ENCODE assay signal across 18 mouse cellular contexts in genomic region chr3:87196637-87197036, GRCm38 (mm10). TPM values are rescaled to one million over a fixed set of nuclear protein-coding genes. Genes with fewer than 3 reads are reported as not detected.
A peak's percentile ranks its signal among the peaks of the same experiment; 100 is the strongest.
DNase-seq lines count a peak whose midpoint lies in the region; ATAC-seq lines count a peak whose summit lies in the region.
"Had no signal": no experiment of that assay in that cellular context is flagged by ENCODE, and none has a peak within 500 bp of the region (broad histone marks: within the 10 kb centered on the region; RNA-seq: fewer than 3 reads in every experiment).

No protein-coding gene starts in this region.

- H3K27me3 ChIP-seq in forebrain, embryonic 14.5 days (replicated peaks; ENCODE audit: control insufficient read depth, insufficient read depth, low read length): no peaks in the 10 kb centered on the region
- no peaks in the 10 kb centered on the region for H3K27me3 ChIP-seq in forebrain, embryonic 12.5 days
- H3K27me3 ChIP-seq in kidney, embryonic 16.5 days (ENCODE audit: insufficient read depth, low read length): no peaks in the 10 kb centered on the region
- no peaks in the 10 kb centered on the region for H3K27me3 ChIP-seq in kidney, embryonic 15.5 days
- H3K27me3 ChIP-seq in lung, embryonic 16.5 days (ENCODE audit: control insufficient read depth, insufficient read depth, low read depth, low read length): no peaks in the 10 kb centered on the region
- H3K27me3 ChIP-seq: embryonic facial prominence, embryonic 15.5 days had no signal

- H3K9me3 ChIP-seq in forebrain, embryonic 14.5 days (replicated peaks; ENCODE audit: control insufficient read depth, low read length): no peaks in the 10 kb centered on the region
- H3K9me3 ChIP-seq in forebrain, embryonic 12.5 days: no peaks in the 10 kb centered on the region
- no peaks in the 10 kb centered on the region for H3K9me3 ChIP-seq in kidney, embryonic 16.5 days (ENCODE audit: low read length)
- H3K9me3 ChIP-seq in kidney, embryonic 15.5 days (replicated peaks): no peaks in the 10 kb centered on the region
- H3K9me3 ChIP-seq in lung, embryonic 16.5 days (ENCODE audit: control insufficient read depth, low read length): no peaks in the 10 kb centered on the region
- H3K9me3 ChIP-seq: embryonic facial prominence, embryonic 15.5 days; limb, embryonic 10.5 days had no signal

- WGBS in forebrain, embryonic 14.5 days: 34% methylated on average over 5 of the region's 6 CpGs
- WGBS in forebrain, embryonic 12.5 days: 53% methylated on average over 6 of the region's 6 CpGs
- 22% methylated on average over 6 of the region's 6 CpGs for WGBS in kidney, embryonic 16.5 days
- WGBS in kidney, embryonic 15.5 days: 20% methylated on average over 6 of the region's 6 CpGs
- WGBS in lung, embryonic 16.5 days: 18% methylated on average over 6 of the region's 6 CpGs

- H3K36me3 ChIP-seq in forebrain, embryonic 14.5 days (ENCODE audit: control insufficient read depth, insufficient read depth, low read length): no peaks in the 10 kb centered on the region
- H3K36me3 ChIP-seq in forebrain, embryonic 12.5 days (replicated peaks): no peaks in the 10 kb centered on the region
- no peaks in the 10 kb centered on the region for H3K36me3 ChIP-seq in kidney, embryonic 16.5 days (ENCODE audit: insufficient read depth, low read length)
- no peaks in the 10 kb centered on the region for H3K36me3 ChIP-seq in kidney, embryonic 15.5 days
- H3K36me3 ChIP-seq in lung, embryonic 16.5 days (ENCODE audit: control insufficient read depth, insufficient read depth, low read length): no peaks in the 10 kb centered on the region
- H3K36me3 ChIP-seq: embryonic facial prominence, embryonic 15.5 days; limb, embryonic 10.5 days had no signal

- no peak overlapping the region for H3K4me2 ChIP-seq in forebrain, embryonic 14.5 days (ENCODE audit: low read length)
- H3K4me2 ChIP-seq in forebrain, embryonic 12.5 days: no peak overlapping the region
- H3K4me2 ChIP-seq in kidney, embryonic 16.5 days (replicated peaks; ENCODE audit: low read depth, low read length): no peak overlapping the region
- H3K4me2 ChIP-seq in kidney, embryonic 15.5 days: no peak overlapping the region
- no peak overlapping the region for H3K4me2 ChIP-seq in lung, embryonic 16.5 days (ENCODE audit: low read depth, low read length)
- H3K4me2 ChIP-seq: embryonic facial prominence, embryonic 15.5 days; hindbrain, embryonic 14.5 days; liver, embryonic 11.5 days had no signal

- no peak overlapping the region for H3K4me3 ChIP-seq in forebrain, embryonic 14.5 days (ENCODE audit: low read depth, low read length)
- no peak overlapping the region for H3K4me3 ChIP-seq in forebrain, embryonic 12.5 days (replicated peaks)
- no peak overlapping the region for H3K4me3 ChIP-seq in kidney, embryonic 16.5 days (ENCODE audit: low read length)
- no peak overlapping the region for H3K4me3 ChIP-seq in kidney, embryonic 15.5 days (replicated peaks)
- no peak overlapping the region for H3K4me3 ChIP-seq in lung, embryonic 16.5 days (ENCODE audit: low read length)
- H3K4me3 ChIP-seq: embryonic facial prominence, embryonic 15.5 days; limb, embryonic 10.5 days had no signal

- peak; percentile 16 for DNase-seq in forebrain, embryonic 14.5 days (ENCODE audit: low spot score)
- DNase-seq in lung, postnatal 25 days (ENCODE audit: low spot score): no peak
- DNase-seq in lung, postnatal 14 days: peak; percentile 16
- DNase-seq in urinary bladder, adult 18-20 months (ENCODE audit: low spot score in 2 of 2): no peak
- DNase-seq: adrenal gland, adult 8-10 months; cerebellum, adult 11 months; cerebellum, postnatal 14 days; embryo, embryonic 11 days had no signal

- H3K27ac ChIP-seq in forebrain, embryonic 14.5 days (ENCODE audit: low read depth, low read length): no peak overlapping the region
- H3K27ac ChIP-seq in forebrain, embryonic 12.5 days: no peak overlapping the region
- no peak overlapping the region for H3K27ac ChIP-seq in kidney, embryonic 16.5 days (ENCODE audit: low read length)
- no peak overlapping the region for H3K27ac ChIP-seq in kidney, embryonic 15.5 days
- H3K27ac ChIP-seq in lung, embryonic 16.5 days (ENCODE audit: low read length): no peak overlapping the region
- H3K27ac ChIP-seq: embryonic facial prominence, embryonic 15.5 days; hindbrain, embryonic 14.5 days; limb, embryonic 10.5 days; stomach, postnatal 0 days had no signal

- no peaks in the 10 kb centered on the region for H3K4me1 ChIP-seq in forebrain, embryonic 14.5 days (ENCODE audit: control insufficient read depth, insufficient read depth, low read length)
- H3K4me1 ChIP-seq in forebrain, embryonic 12.5 days: no peaks in the 10 kb centered on the region
- peaks cover 16% of the 10 kb centered on the region for H3K4me1 ChIP-seq in kidney, embryonic 16.5 days (ENCODE audit: insufficient read depth, low read length)
- H3K4me1 ChIP-seq in kidney, embryonic 15.5 days: peaks cover 23% of the 10 kb centered on the region
- H3K4me1 ChIP-seq in lung, embryonic 16.5 days (replicated peaks; ENCODE audit: control insufficient read depth, insufficient read depth, low read length): 0 out of 2 replicates have a peak, but pooled peaks cover 3% of the 10 kb centered on the region
- H3K4me1 ChIP-seq: embryonic facial prominence, embryonic 15.5 days had no signal

- H3K9ac ChIP-seq in forebrain, embryonic 14.5 days (ENCODE audit: low read length): no peak overlapping the region
- H3K9ac ChIP-seq in forebrain, embryonic 12.5 days: no peak overlapping the region
- H3K9ac ChIP-seq in kidney, embryonic 16.5 days (replicated peaks; ENCODE audit: low read length): no peak overlapping the region
- no peak overlapping the region for H3K9ac ChIP-seq in kidney, embryonic 15.5 days
- no peak overlapping the region for H3K9ac ChIP-seq in lung, embryonic 16.5 days (ENCODE audit: low read length)
- H3K9ac ChIP-seq: embryonic facial prominence, embryonic 15.5 days; hindbrain, embryonic 14.5 days had no signal

- ATAC-seq in forebrain, embryonic 14.5 days: no peak
- ATAC-seq in forebrain, embryonic 12.5 days (ENCODE audit: low FRiP score): no peak
- peak; percentile 47; the same call in 1 of the 2 replicates for ATAC-seq in kidney, embryonic 16.5 days (ENCODE audit: low FRiP score, low TSS enrichment)
- no peak for ATAC-seq in kidney, embryonic 15.5 days (replicated peaks; ENCODE audit: low FRiP score)
- peak; percentile 82 for ATAC-seq in lung, embryonic 16.5 days (ENCODE audit: low read depth)
- ATAC-seq: intestine, embryonic 16.5 days had no signal

RNA-seq across cellular contexts. Expression of gene Kirrel, which starts 22.1 kb away (rescaled TPM):
- polyA plus RNA-seq in forebrain, embryonic 14.5 days (2014; fragmentation: Nextera tagmentation; extraction: Ambion mirVana): 2.2 and 2.9 TPM in 2 replicates
- polyA plus RNA-seq in forebrain, embryonic 12.5 days (2016; fragmentation: Nextera tagmentation; extraction: Ambion mirVana): 11.5 and 12.9 TPM in 2 replicates
- 16.4 and 18.6 TPM in 2 replicates for polyA plus RNA-seq in kidney, embryonic 16.5 days (2015; fragmentation: Nextera tagmentation; extraction: Ambion mirVana)
- 17.2 and 18.5 TPM in 2 replicates for polyA plus RNA-seq in kidney, embryonic 15.5 days (2015; fragmentation: Nextera tagmentation; extraction: Ambion mirVana)
- 13.2 and 14.2 TPM in 2 replicates for polyA plus RNA-seq in lung, embryonic 16.5 days (2015; fragmentation: Nextera tagmentation; extraction: Ambion mirVana)

Comparison
In these comparisons a context has a peak if more than half of its experiments do, and no peak if none do; other contexts are left out.
1. ATAC-seq: peak in kidney, embryonic 16.5 days (single experiment) and lung, embryonic 16.5 days (single experiment); none in forebrain, embryonic 14.5 days (single experiment), forebrain, embryonic 12.5 days (single experiment) and kidney, embryonic 15.5 days (single experiment).
2. DNase-seq: peak in forebrain, embryonic 14.5 days (single experiment) and lung, postnatal 14 days (single experiment); none in lung, postnatal 25 days (single experiment) and urinary bladder, adult 18-20 months (0 of 2).